Mouse (Mus musculus) granulocyte monocyte progenitor cell, adult 5-6 weeks (primary cell): Measurements from ENCODE around the gene Foxp1. TPM values are rescaled to one million over a fixed set of nuclear protein-coding genes. Genes with fewer than 3 reads are reported as not detected.

ENCODE experiments used
- ATAC-seq: replicated peaks from 2 replicates; pipeline ENCODE4 v1.8.0; 2016; ENCODE audit warnings: mild to moderate bottlenecking, moderate TSS enrichment, inconsistent platforms; ENCODE audit not compliant: poor library complexity, severe bottlenecking
- total RNA-seq, 2 experiments: library from RNA; stranded (forward) in 1 of 2; stranded (reverse) in 1 of 2; fragments of 200-712, 200-1000 nt in 1 of 2; fragments of >200 nt in 1 of 2; fragmentation: Nextera tagmentation in 1 of 2; gene quantifications; 2 replicates each; pipeline ENCODE4 v1.2.3; 2014 to 2017

Gene Foxp1
- total RNA-seq, 2 experiments from 2014 or later: 68.5 to 128 TPM

GRCm38 (mm10) chr6:98994104-98994787 is 528.3 kb downstream of the Foxp1 start:
- ATAC-seq: no peak

GRCm38 (mm10) chr6:98993231-98993630 is 529.3 kb downstream of the Foxp1 start:
- ATAC-seq: peak; percentile 31; the same call in 1 of the 2 replicates

GRCm38 (mm10) chr6:98992772-98993147 is 529.8 kb downstream of the Foxp1 start:
- no peak for ATAC-seq

DNA sequence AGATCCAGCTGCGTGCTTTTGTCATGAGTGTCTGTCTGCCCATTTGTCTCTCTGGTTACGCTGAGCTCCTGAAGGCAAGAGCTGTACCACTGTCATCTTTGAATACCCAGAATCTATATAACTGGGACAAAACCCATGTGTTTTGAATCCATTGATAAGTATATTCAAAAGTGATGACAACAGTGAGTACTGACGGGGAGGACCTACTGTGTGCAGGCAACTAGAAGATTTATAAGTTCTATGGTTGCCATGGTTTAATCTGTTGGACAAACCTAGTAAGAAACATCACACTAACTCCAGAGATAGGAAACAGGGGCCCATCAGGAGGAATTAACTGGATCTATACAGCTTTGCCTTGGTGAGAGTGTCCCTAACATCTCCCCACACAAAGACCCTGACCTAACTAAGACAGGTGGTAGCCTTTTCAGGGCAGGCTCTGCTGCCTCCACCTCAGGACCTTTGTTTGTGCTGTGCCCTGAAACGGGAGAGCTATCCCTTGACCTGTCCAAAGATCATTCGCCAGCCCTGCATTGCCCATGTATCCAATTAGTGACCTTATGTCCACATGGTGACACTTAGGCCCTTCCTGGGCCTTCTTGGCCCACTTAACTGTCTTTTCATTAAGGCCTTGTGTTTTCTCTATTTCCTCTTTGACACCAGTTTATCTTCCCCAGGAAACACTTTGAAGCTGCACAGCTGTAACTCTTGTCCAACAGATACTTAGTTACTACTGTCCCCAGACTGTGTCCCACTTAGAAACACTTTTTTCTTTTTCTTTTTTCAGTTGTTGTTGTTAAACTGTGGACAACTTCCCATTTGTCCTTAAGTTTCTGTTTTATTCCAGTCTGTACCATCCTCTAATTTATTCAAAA is 530.4 kb downstream of the Foxp1 start:
- ATAC-seq: no peak

GRCm38 (mm10) chr6:98987533-98988169 is 534.9 kb downstream of the Foxp1 start:
- ATAC-seq: no peak

DNA sequence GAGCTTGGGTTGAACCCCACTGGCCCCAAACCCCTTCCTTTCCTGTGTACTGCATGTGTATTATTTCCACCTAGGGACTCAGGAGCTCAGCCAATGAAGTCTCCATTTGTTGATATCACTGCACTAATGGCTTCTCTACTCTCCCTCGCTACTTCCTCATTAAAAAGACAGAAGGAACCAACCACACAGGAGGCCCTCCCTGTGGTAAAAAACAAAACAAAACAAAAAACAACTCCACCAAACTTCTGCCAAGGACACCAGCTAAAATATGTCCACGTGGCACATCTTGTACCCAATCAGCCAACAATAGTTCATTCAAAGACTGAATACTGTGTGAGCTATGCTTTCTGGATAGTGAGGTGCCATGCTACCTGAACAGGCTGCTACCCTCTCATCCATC is 537.1 kb downstream of the Foxp1 start:
- peak; percentile 67 for ATAC-seq

GRCm38 (mm10) chr6:98984626-98985025 is 537.9 kb downstream of the Foxp1 start:
- ATAC-seq: no peak

GRCm38 (mm10) chr6:98984026-98984425 is 538.5 kb downstream of the Foxp1 start:
- ATAC-seq: no peak

DNA sequence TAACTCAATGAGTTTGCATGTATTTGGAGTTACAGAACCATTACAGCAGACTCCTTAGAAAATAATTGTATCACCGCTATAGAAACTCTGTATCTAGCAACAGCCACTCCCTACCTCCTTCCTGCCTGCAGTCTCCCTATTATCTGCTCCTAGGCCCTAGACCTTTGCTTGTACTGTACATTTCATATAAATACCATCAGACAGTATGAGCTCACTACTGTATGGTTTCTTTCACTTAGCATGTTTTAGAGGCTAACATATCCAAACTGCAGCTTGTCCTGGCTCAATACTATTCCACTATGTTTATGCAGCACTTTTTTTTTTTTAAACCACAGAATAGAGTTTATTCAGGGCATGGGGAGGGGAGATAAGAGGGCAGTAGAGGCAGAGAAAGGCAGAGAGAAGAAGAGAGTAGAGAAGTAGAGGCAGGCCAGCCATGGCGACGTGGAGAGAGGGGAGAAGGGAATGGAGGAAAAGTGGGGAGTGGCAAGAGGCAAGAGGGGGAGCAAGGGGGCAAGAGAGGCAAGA is 539.1 kb downstream of the Foxp1 start:
- no peak for ATAC-seq

- no peak for ATAC-seq
Measured at GRCm38 (mm10) chr6:98981265-98981664, 541.3 kb downstream of the Foxp1 start.

DNA sequence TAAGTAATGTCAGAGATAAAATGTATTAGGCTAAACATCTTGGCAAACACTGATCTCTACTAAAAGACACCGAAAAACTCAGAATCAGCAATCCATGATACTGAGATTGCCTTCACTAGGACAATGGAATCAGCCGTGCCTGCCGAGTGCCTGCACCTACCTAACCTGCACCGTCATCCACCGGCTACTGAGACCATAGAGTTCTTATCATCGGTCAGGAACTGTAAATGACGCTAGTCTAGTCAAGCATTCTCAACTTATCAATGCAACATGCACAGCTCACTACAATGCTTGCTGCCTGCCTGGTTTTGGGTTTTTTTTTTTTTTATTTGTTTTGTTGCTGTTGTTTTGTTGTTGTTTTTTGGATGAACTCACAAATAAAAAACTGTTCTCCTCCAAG is 542.1 kb downstream of the Foxp1 start:
- ATAC-seq: no peak

DNA sequence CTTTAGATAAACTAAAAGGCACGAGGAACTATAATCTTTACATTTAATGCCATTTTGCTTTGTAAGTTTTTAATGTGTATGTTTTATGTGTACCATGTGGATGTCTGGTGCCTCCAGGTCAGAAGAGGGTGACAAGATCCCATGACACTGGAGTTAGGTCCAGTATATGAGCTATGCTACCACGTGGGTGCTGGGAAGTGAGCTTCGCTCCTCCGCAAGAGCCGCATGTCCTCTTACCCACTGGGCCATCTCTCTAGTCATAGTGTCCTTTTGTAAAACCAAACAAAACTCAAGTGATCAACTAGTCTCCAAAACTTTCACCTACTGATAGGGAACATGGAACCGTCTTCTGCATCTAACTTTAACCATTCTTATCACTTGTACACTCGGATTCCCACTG is 542.5 kb downstream of the Foxp1 start:
- ATAC-seq: no peak

DNA sequence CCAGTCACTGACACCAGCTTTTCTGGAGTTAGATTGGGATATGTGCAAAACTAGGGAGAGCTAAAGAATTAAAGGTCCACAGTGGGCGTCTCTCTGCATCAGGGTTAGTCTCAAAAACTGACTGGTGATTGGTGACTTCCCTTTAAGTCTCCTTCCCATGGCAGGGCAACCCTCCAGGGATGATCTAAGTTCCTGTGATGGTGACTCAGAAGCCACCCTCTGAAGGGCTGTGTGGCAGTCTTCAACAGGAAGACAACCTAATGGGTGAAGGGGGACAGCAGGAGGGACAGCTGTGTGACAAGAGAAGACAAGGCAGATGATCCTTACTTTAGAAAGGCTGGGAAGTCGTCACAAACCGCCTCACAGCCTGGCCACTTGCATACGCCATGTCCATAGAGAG is 544.7 kb downstream of the Foxp1 start:
- no peak for ATAC-seq

DNA sequence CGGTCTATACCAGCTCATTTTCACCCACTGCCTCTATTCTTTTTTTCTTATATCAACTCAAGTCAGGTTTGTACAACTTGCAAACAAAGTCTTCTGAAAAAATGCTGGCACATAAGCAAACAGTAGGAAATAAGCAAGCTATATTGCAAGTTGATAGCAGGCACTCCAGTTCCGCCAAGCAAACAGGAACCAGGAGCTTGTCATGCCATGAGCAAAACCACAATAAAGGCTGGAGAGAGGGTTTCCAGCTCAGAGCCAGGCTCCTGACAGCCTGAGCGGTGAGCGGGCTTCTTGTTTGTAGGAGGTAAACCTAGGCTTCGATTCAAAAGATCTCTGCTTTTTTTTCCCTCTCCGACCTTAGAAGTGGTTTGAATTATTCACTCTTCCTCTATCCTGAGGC is 546.6 kb downstream of the Foxp1 start:
- no peak for ATAC-seq

- ATAC-seq: no peak
Measured at GRCm38 (mm10) chr6:98973433-98973832, 549.1 kb downstream of the Foxp1 start.

DNA sequence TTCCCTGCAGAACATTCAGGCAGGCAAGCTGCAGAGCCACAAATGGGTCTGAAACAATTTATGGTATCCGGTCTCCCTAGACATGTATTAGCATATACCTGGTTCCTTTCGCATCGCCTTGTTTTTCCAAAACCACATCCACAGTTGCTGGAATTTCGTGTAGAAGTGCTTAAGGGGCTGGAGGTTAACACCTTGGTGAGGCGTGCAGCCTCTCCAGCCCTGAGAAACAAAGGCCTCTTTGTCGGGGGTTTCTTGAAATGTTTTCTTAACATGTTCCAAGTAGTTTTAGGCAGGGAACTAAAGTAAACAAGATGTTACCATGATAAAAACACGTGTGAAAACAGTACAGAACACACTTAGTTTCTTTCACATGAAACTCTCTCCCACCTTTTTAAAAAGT is 550.1 kb downstream of the Foxp1 start:
- ATAC-seq: no peak

- ATAC-seq: peak; percentile 90
Measured at GRCm38 (mm10) chr6:98959333-98959732, 563.2 kb downstream of the Foxp1 start.

DNA sequence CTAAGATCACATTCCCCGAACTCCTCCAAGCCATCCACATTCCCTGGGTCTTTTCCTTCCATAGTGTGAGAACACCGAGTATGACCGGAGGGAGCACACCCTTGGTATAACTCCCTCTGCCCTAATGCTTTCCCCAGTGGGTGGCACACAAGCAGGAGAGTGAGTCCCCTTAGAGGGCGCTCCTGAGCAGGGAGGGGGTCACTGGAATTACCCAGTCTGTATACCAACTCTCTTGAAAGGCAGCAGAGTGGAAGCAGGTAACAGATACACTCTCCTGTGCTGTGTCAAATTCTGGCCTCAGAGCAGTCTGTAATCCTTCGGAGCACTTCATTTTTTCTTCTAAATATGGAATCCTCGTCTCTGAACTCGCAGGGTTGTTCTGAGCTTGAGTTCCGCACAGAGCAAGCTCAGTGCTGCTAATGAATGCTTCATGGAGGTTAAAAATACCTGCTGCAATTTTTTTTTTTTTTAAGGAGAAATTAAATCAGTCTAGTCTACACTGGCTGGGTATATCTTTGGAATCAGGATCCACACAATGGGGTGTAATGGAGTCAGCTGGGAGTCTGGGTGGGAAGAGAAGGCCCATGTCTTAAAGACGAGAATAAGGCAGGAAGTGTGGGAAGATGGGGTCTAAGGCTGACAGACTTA is 565.9 kb downstream of the Foxp1 start:
- no peak for ATAC-seq

DNA sequence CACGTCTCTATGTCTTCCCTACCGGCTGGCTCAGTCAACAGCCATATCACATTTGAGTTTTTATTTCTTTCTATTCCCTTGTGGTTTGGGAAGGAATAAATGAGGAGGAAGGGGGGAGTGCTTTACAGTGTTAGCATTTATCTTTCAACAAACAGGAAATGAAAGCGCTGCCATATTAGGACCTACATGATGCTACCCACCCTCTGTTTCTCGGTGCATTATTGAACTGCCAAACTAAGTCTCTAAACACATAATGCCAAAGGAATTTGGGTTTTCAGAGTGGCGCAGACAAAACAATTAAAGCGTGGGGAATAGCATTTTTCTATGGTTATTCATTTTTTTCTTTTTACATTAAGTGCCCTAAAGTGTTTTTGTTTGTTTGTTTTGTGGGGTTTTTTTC is 566.8 kb downstream of the Foxp1 start:
- ATAC-seq: no peak

GRCm38 (mm10) chr6:98954439-98954838 is 568.1 kb downstream of the Foxp1 start:
- ATAC-seq: no peak
